Mouse (Mus musculus): ENCODE results near the gene Hk3. TPM values are rescaled to one million over a fixed set of nuclear protein-coding genes. Genes with fewer than 3 reads are reported as not detected.

The Hk3 gene
- total RNA-seq, 2 experiments from 2014 or later = 0.40 to 0.74 TPM

Other genes with a start within 250 kb of the Hk3 start
- not detected for gene Eif4e1b, start 237.4 kb downstream of the Hk3 start, total RNA-seq (2021)
- 10 to 100 TPM; 14.2 to 18.0 TPM for gene Tspan17, start 232.0 kb downstream of the Hk3 start, total RNA-seq (2021)
- 1 to 10 TPM; 8.7 to 9.0 TPM for gene Unc5a, start 72.0 kb downstream of the Hk3 start, total RNA-seq (2021)
- 10 to 100 TPM; 12.4 to 12.6 TPM for gene Uimc1, start 78.9 kb upstream of the Hk3 start, total RNA-seq (2021)
- gene Zfp346, start 83.9 kb upstream of the Hk3 start, total RNA-seq (2021) = 10 to 100 TPM in 1 of 2 experiments, 1 to 10 TPM in 1; 8.9 to 13.4 TPM
- not detected for gene Gm17617, start 112.2 kb upstream of the Hk3 start, total RNA-seq (2021)
- 1 to 10 TPM; 2.4 to 3.1 TPM for gene Fgfr4, start 131.3 kb upstream of the Hk3 start, total RNA-seq (2021)
- gene Nsd1, start 188.4 kb upstream of the Hk3 start, total RNA-seq (2021) = 10 to 100 TPM; 46.0 to 51.2 TPM